Mouse (Mus musculus) MEL (cell line): ENCODE measurements around the gene Exph5.

Source experiments
- CHD2 ChIP-seq: IDR thresholded peaks from 2 replicates; pipeline ENCODE4 v1.6.1; 2011; ENCODE audit warnings: low read length, improper control_type of control experiment
- EP300 ChIP-seq, 2 experiments: IDR thresholded peaks; 2 replicates each; pipeline ENCODE4 v1.6.1; 2011; ENCODE audit warnings: improper control_type of control experiment in 2 of 2, low read length in 2 of 2, low read depth in 1 of 2, mild to moderate bottlenecking in 1 of 2
- JUND ChIP-seq: IDR thresholded peaks from 2 replicates; pipeline ENCODE4 v1.6.1; 2011; ENCODE audit warnings: low read depth, mild to moderate bottlenecking, improper control_type of control experiment, low read length
- MAX ChIP-seq: IDR thresholded peaks from 2 replicates; pipeline ENCODE4 v1.6.1; 2011; ENCODE audit warnings: low read length, improper control_type of control experiment
- MXI1 ChIP-seq: IDR thresholded peaks from 2 replicates; pipeline ENCODE4 v1.6.1; 2011; ENCODE audit warnings: mild to moderate bottlenecking, low read depth, low read length, improper control_type of control experiment
- NELFE ChIP-seq: IDR thresholded peaks from 2 replicates; pipeline ENCODE4 v1.6.1; 2011; ENCODE audit warnings: low read depth, low read length, improper control_type of control experiment
- POLR2A ChIP-seq, 2 experiments: IDR thresholded peaks; 2 replicates each; pipeline ENCODE4 v1.6.1; 2011 to 2012; ENCODE audit warnings: low read length in 2 of 2, mild to moderate bottlenecking in 2 of 2, control low read depth in 1 of 2, improper control_type of control experiment in 1 of 2, low read depth in 1 of 2, moderate library complexity in 1 of 2; ENCODE audit not compliant: control insufficient read depth in 1 of 2, insufficient read depth in 1 of 2, poor library complexity in 1 of 2
- TCF12 ChIP-seq: IDR thresholded peaks from 2 replicates; pipeline ENCODE4 v1.6.1; 2014; ENCODE audit warnings: low read depth, mild to moderate bottlenecking, inconsistent platforms, low read length, improper control_type of control experiment, moderate library complexity
- UBTF ChIP-seq: IDR thresholded peaks from 2 replicates; pipeline ENCODE4 v1.6.1; 2012; ENCODE audit warnings: low read depth, mild to moderate bottlenecking, inconsistent platforms, low read length, improper control_type of control experiment, moderate library complexity, borderline replicate concordance; ENCODE audit not compliant: insufficient read depth
- ZKSCAN1 ChIP-seq: IDR thresholded peaks from 2 replicates; pipeline ENCODE4 v1.6.1; 2012; ENCODE audit warnings: low read depth, mild to moderate bottlenecking, inconsistent platforms, low read length, improper control_type of control experiment, moderate library complexity
- ZMIZ1 ChIP-seq: IDR thresholded peaks from 2 replicates; pipeline ENCODE4 v1.6.1; 2012; ENCODE audit warnings: low read depth, mild to moderate bottlenecking, inconsistent platforms, low read length, improper control_type of control experiment, moderate library complexity
- ZNF384 ChIP-seq: IDR thresholded peaks from 2 replicates; pipeline ENCODE4 v1.6.1; 2012; ENCODE audit warnings: low read depth, mild to moderate bottlenecking, inconsistent platforms, low read length, improper control_type of control experiment

- TF ChIP-seq EP300 (IDR thresholded peaks at IDR 0.05; ENCODE audit: low read depth in 1 of 2, low read length in 2 of 2) (no peak), POLR2A (IDR thresholded peaks at IDR 0.05; ENCODE audit: control insufficient read depth in 1 of 2, insufficient read depth in 1 of 2, low read depth in 1 of 2, low read length in 2 of 2, poor library complexity in 1 of 2) (no peak), ZNF384 (no peak), UBTF (no peak), MXI1 (no peak), ZMIZ1 (no peak), CHD2 (no peak), JUND (no peak), TCF12 (no peak), ZKSCAN1 (no peak), NELFE (no peak), MAX (no peak)
Measured at GRCm38 (mm10) chr9:53272714-53273113, 28.8 kb upstream of the Exph5 start.
